In genomic region chr5:32614691-32615090, GRCm38 (mm10) we compare ENCODE assay signal across 9 mouse cellular contexts. TPM values are rescaled to one million over a fixed set of nuclear protein-coding genes. Genes with fewer than 3 reads are reported as not detected.
DNase-seq lines count a peak whose midpoint lies in the region; ATAC-seq and TF ChIP-seq lines count a peak whose summit lies in the region.
"Had no signal": no experiment of that assay in that cellular context is flagged by ENCODE, and none has a peak within 500 bp of the region (broad histone marks: within the 10 kb centered on the region; RNA-seq: fewer than 3 reads in every experiment).

No protein-coding gene starts in this region.

- no peaks in the 10 kb centered on the region for H3K27me3 ChIP-seq in forebrain, embryonic 13.5 days
- H3K27me3 ChIP-seq in forebrain, embryonic 11.5 days (ENCODE audit: control insufficient read depth, insufficient read depth, low read length) = no peaks in the 10 kb centered on the region
- H3K27me3 ChIP-seq in forebrain, postnatal 0 days (ENCODE audit: insufficient read depth, low read length) = no peaks in the 10 kb centered on the region
- no peaks in the 10 kb centered on the region for H3K27me3 ChIP-seq in intestine, postnatal 0 days (replicated peaks; ENCODE audit: control insufficient read depth, insufficient read depth, low read length)
- no peaks in the 10 kb centered on the region for H3K27me3 ChIP-seq in myocyte (ENCODE audit: control insufficient read depth, insufficient read depth, insufficient read length)

- H3K4me3 ChIP-seq in forebrain, embryonic 13.5 days = no peak overlapping the region
- H3K4me3 ChIP-seq in forebrain, embryonic 11.5 days (ENCODE audit: low read depth, low read length) = no peak overlapping the region
- H3K4me3 ChIP-seq in forebrain, postnatal 0 days (ENCODE audit: low read depth, low read length) = no peak overlapping the region
- H3K4me3 ChIP-seq in intestine, postnatal 0 days (ENCODE audit: low read depth, low read length) = no peak overlapping the region
- no peak overlapping the region for H3K4me3 ChIP-seq in myocyte

- H3K27ac ChIP-seq in forebrain, embryonic 13.5 days = peak overlapping the region; percentile 73
- no peak overlapping the region for H3K27ac ChIP-seq in forebrain, embryonic 11.5 days (ENCODE audit: low read depth, low read length)
- H3K27ac ChIP-seq in forebrain, postnatal 0 days (ENCODE audit: low read depth, low read length) = peak overlapping the region; percentile 42
- H3K27ac ChIP-seq in intestine, postnatal 0 days (ENCODE audit: low read depth, low read length) = no peak overlapping the region; the same call in 1 of the 2 replicates
- H3K27ac ChIP-seq: macrophage had no signal

- H3K79me2 ChIP-seq in myocyte (ENCODE audit: control insufficient read depth, insufficient read depth) = peaks cover 23% of the 10 kb centered on the region

- DNase-seq in forebrain, embryonic 11.5 days (ENCODE audit: low spot score) = no peak
- peak; percentile 16 for DNase-seq in MN1 (ENCODE audit: low spot score)
- DNase-seq in forebrain, postnatal 0 days = peak; percentile 85
- DNase-seq in spleen, postnatal 4 days (ENCODE audit: low spot score in 2 of 2) = no peak
- no peak for DNase-seq in urinary bladder, adult 18-20 months (ENCODE audit: low spot score in 2 of 2)

- WGBS in forebrain, embryonic 13.5 days = 46% methylated on average over 4 of the region's 4 CpGs
- WGBS in forebrain, embryonic 11.5 days = 80% methylated on average over 4 of the region's 4 CpGs
- 19% methylated on average over 4 of the region's 4 CpGs for WGBS in forebrain, postnatal 0 days
- WGBS in intestine, postnatal 0 days = 42% methylated on average over 4 of the region's 4 CpGs

- peak overlapping the region; percentile 25 for H3K4me2 ChIP-seq in forebrain, embryonic 13.5 days
- no peak overlapping the region for H3K4me2 ChIP-seq in forebrain, embryonic 11.5 days (ENCODE audit: low read depth, low read length, severe bottlenecking)
- H3K4me2 ChIP-seq in forebrain, postnatal 0 days (ENCODE audit: low read depth) = peak overlapping the region; percentile 32
- H3K4me2 ChIP-seq in intestine, postnatal 0 days (replicated peaks; ENCODE audit: low read depth) = 0 out of 2 replicates have a peak overlapping the region, but pooled peaks have one; percentile 21
- H3K4me2 ChIP-seq in myocyte (ENCODE audit: low read depth) = peak overlapping the region; percentile 45

- peaks cover 30% of the 10 kb centered on the region for H3K4me1 ChIP-seq in forebrain, embryonic 13.5 days
- H3K4me1 ChIP-seq in forebrain, embryonic 11.5 days (replicated peaks; ENCODE audit: control insufficient read depth, insufficient read depth, low read length) = no peaks in the 10 kb centered on the region
- H3K4me1 ChIP-seq in forebrain, postnatal 0 days (ENCODE audit: insufficient read depth) = peaks cover 6% of the 10 kb centered on the region; the same call in 1 of the 2 replicates
- 0 out of 2 replicates have a peak, but pooled peaks cover 6% of the 10 kb centered on the region for H3K4me1 ChIP-seq in intestine, postnatal 0 days (replicated peaks; ENCODE audit: control insufficient read depth, insufficient read depth, low read length)

- no peak overlapping the region for H3K9ac ChIP-seq in forebrain, embryonic 13.5 days
- H3K9ac ChIP-seq in forebrain, embryonic 11.5 days (ENCODE audit: low read length) = no peak overlapping the region
- no peak overlapping the region for H3K9ac ChIP-seq in forebrain, postnatal 0 days
- H3K9ac ChIP-seq in intestine, postnatal 0 days (ENCODE audit: low read depth, low read length) = no peak overlapping the region

- H3K36me3 ChIP-seq in forebrain, embryonic 13.5 days (ENCODE audit: poor library complexity, severe bottlenecking) = no peaks in the 10 kb centered on the region
- no peaks in the 10 kb centered on the region for H3K36me3 ChIP-seq in forebrain, embryonic 11.5 days (ENCODE audit: control insufficient read depth, insufficient read depth, low read length)
- no peaks in the 10 kb centered on the region for H3K36me3 ChIP-seq in forebrain, postnatal 0 days (ENCODE audit: insufficient read depth)
- H3K36me3 ChIP-seq in intestine, postnatal 0 days (ENCODE audit: control insufficient read depth, insufficient read depth) = no peaks in the 10 kb centered on the region
- no peaks in the 10 kb centered on the region for H3K36me3 ChIP-seq in myocyte (ENCODE audit: control insufficient read depth, insufficient read depth)

- TF ChIP-seq POLR2A in myocyte (IDR thresholded peaks at IDR 0.05; ENCODE audit: insufficient read length, low read depth) = peak; percentile 14

- no peak overlapping the region for H3ac ChIP-seq in myocyte (ENCODE audit: control insufficient read depth, insufficient read length)

- peak; percentile 63 for ATAC-seq in forebrain, embryonic 13.5 days
- no peak for ATAC-seq in forebrain, embryonic 11.5 days (replicated peaks; ENCODE audit: low FRiP score)
- peak; percentile 91 for ATAC-seq in forebrain, postnatal 0 days
- ATAC-seq in intestine, postnatal 0 days = no peak

- TF ChIP-seq CTCF in forebrain, postnatal 0 days (IDR thresholded peaks at IDR 0.05; ENCODE audit: low read depth) = no peak
- TF ChIP-seq CTCF in intestine, postnatal 0 days (IDR thresholded peaks at IDR 0.05; ENCODE audit: low read depth) = no peak

- H3K9me3 ChIP-seq in forebrain, embryonic 13.5 days (replicated peaks) = no peaks in the 10 kb centered on the region
- H3K9me3 ChIP-seq in forebrain, embryonic 11.5 days (ENCODE audit: control insufficient read depth, low read length) = no peaks in the 10 kb centered on the region
- no peaks in the 10 kb centered on the region for H3K9me3 ChIP-seq in forebrain, postnatal 0 days (ENCODE audit: low read length)
- no peaks in the 10 kb centered on the region for H3K9me3 ChIP-seq in intestine, postnatal 0 days (ENCODE audit: control insufficient read depth)

TF ChIP-seq in myocyte, 11 proteins besides CTCF, POLR2A, EP300 and RAD21:
- TF ChIP-seq TCF12 (IDR thresholded peaks at IDR 0.05; ENCODE audit: insufficient read depth, poor library complexity, severe bottlenecking) (peak; percentile 26), CEBPB (IDR thresholded peaks at IDR 0.05; ENCODE audit: insufficient read depth, poor library complexity, severe bottlenecking) (no peak), MYOG (IDR thresholded peaks at IDR 0.05; ENCODE audit: control insufficient read depth in 1 of 3, insufficient read depth in 1 of 3, insufficient read length in 2 of 3, low read depth in 2 of 3) (peak in 1 of 3 experiments; percentile 91), MYOD1 (IDR thresholded peaks at IDR 0.05; ENCODE audit: control insufficient read depth in 1 of 3, insufficient read length in 2 of 3, low read depth in 2 of 3) (peak in 2 of 3 experiments; percentile 17 to 65)

RNA-seq across cellular contexts. Expression of gene Yes1, which starts 3.7 kb away (rescaled TPM):
- polyA plus RNA-seq in forebrain, embryonic 13.5 days (2015; fragmentation: Nextera tagmentation; extraction: Ambion mirVana) = 23.0 and 24.8 TPM in 2 replicates
- 36.4 and 37.4 TPM in 2 replicates for polyA plus RNA-seq in forebrain, embryonic 11.5 days (2014; fragmentation: Nextera tagmentation; extraction: Ambion mirVana)
- total RNA-seq in forebrain, postnatal 0 days (2014; rRNA removed) = 29.6 and 32.9 TPM in 2 replicates
- polyA plus RNA-seq in forebrain, postnatal 0 days (2015; fragmentation: Nextera tagmentation; extraction: Ambion mirVana) = 6.8 and 10.7 TPM in 2 replicates
- 16.6 and 18.5 TPM in 2 replicates for polyA plus RNA-seq in intestine, postnatal 0 days (2015; fragmentation: Nextera tagmentation; extraction: Ambion mirVana)
- polyA plus RNA-seq in myocyte (2012; fragmentation: generic; extraction: Trizol) = 3.3 TPM

Comparison
In these comparisons a context has a peak if more than half of its experiments do, and no peak if none do; other contexts are left out.
1. ATAC-seq: peak in forebrain, embryonic 13.5 days (single experiment) and forebrain, postnatal 0 days (single experiment); none in forebrain, embryonic 11.5 days (single experiment) and intestine, postnatal 0 days (single experiment).
2. H3K27ac ChIP-seq: peak in forebrain, embryonic 13.5 days (single experiment) and forebrain, postnatal 0 days (single experiment); none in forebrain, embryonic 11.5 days (single experiment) and intestine, postnatal 0 days (single experiment).
3. DNase-seq: peak in MN1 (single experiment) and forebrain, postnatal 0 days (single experiment); none in forebrain, embryonic 11.5 days (single experiment), spleen, postnatal 4 days (0 of 2) and urinary bladder, adult 18-20 months (0 of 2).